Mouse (Mus musculus): ENCODE results near the gene Pdcd11. TPM values are rescaled to one million over a fixed set of nuclear protein-coding genes. Genes with fewer than 3 reads are reported as not detected.

Pdcd11 gene
- 2.6 TPM for polyA plus RNA-seq (2014; fragmentation: Illumina TruSeq; extraction: RNeasy Lipid Tissue Mini Kit (QIAGEN cat#74804); ENCODE audit: low replicate concordance)

DNA sequence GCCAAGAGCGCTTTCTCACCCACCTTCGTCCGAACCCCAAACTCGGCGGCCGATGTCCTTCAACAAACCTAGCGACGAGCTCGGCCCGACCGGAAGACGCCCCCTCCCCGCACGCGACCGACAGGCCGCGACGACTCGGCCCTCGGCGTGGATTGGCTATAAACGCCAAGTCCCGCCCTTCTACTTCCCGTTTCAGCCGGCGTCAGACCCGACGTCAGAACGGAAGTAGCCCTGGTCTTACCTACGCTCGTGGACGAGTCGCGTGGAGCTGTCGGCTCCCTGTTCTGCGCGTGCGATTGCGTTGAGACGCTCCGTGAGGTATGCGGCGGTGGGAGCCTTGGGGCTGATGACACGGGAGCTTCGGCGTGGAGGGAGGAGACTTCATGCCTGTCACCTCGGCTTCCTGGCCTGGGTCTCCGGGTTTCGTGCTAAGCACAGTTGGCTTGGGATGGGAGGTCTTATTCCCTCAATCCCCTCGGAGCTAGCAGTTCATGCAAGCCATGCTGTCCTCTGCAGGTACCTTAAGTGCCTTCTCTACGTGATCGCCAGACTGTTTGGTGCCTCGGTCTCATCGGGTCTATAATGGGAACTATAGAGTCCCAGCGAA lies at the start of gene Pdcd11, which contains the start of gene Usmg5:
TSS of gene Pdcd11 (plus strand) at position 219 of the 607 bp plus-strand sequence.
TSS of gene Usmg5 (minus strand) at position 98 of the 607 bp plus-strand sequence.

DNA sequence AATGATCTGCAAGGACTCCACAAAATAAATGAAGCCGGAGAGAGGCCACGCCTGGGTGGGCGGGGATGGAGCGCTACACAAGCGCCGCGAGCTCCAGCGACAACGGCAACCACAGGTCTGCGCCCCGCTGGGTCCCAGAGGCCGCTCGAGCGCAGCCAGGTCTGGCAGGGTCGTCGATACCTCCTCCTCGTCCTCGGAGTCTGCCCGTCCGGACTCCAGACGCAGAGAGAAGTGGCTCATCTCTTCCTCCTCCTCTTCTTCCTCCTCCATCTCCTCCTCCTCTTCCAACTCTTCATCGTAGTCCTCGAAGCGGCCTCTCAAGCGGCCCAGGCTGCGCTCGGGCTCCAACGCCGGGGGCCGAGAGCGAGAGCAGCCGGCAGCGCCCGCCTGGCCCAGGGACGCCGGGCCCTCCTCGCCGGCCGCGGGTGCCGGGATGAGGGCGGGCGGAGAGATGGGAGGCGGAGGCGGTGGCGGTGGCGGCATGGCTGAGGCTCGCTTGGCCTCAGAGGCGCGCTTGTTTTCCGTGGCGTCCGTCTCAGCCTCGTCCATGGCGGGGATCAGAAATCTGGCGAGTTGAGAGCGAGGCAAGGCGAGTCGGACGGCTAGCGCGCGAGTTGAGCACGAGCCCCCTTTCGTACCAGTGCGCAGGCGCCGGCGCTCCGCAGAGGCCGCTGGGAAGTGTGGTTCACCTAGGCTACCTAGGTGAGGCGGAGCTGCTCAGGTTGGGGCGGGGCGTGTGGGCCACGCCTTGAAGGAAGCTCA lies 40.1 kb upstream of the Pdcd11 start, which contains the start of gene Pcgf6:
TSS of gene Pcgf6 (minus strand) at position 636 of the 762 bp plus-strand sequence.

DNA sequence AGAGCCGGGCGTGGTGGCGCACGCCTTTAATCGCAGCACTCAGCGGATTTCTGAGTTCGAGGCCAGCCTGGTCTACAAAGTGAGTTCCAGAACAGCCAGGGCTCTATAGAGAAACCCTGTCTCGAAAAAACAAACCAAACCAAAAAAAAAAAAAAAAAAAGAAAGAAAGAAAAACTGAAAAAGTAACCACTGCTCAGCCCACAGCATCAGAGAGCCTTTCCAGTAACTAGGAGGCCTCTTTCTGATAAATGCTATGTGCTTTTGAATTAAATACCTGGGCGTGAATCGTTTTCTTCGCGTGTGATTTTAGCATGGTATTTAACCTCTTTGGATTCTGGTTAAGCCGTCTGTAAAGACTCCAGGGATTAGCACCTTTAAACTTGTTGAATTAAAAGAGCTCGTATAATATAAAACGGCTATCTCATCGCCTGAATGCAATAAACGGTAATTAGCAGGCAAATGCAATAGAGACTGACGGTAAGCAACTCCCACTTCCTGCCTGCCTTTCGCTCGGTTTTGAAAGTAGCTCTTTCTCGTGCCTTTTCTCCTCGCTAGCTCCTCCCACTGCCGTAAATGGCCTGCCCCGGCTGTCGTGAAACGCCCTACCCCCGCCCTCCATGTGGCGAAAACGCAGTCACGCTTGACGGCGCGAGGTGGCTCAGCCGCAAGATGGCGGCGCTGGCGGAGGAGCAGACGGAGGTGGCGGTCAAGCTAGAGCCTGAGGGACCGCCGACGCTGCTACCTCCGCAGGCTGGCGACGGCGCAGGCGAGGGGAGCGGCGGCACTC lies 23.3 kb upstream of the Pdcd11 start, which contains the start of gene Taf5:
TSS of gene Taf5 (plus strand) at position 651 of the 787 bp plus-strand sequence.

DNA sequence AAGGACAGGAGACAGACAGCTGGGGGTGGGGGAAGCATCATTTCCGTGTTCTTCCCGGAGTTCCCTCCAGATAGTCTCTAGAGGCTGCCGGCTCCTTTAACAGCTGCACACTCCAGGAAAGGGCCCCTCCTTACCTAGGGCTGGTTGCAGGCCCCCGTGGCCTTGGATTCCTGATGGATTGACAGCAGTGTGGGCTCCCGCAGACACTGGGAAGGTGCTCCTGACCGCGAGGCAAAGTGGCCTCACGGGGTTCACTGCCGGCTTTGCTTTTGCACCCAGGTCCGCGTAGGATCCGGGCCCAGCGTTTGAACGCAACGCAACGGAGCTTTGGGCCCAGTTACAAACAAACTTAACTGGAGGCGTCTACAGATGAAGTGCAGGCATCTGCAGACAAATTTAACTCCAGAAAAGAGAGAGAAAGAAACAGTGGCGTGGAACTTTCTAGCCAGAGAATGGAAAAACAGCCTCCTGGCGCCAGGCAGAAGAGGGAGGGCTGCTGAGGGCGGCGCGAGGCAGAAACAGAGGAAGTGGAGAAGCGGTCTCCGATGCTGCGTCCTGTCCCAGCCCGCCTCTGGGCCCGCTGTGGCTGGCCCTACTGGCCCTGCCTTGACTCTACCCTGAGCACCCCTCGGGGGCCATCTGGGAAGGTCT lies 47.3 kb downstream of the Pdcd11 start, which contains the start of gene Calhm2:
TSS of gene Calhm2 (minus strand) at position 524 of the 651 bp plus-strand sequence.

DNA sequence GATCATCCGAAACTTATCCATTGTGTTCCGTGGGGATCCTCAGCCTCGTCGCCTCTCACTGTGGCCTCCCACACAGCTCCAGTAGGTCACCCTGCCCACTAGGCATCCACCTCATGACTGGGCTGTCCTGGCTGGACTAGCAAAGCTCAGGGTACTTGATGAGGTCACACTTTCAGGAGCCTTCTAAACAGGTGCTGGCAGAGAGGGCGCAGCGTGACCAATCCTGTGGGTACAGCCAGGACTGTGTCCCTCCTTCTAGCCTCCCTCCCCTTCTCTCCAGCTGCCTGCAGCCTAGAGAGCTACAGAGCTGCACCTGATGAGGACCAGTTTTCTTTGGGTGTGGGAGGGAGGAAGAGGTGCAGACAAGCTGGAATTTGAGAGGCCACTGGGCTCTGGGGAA lies 53.6 kb downstream of the Pdcd11 start, which contains the start of gene Calhm1:
TSS of gene Calhm1 (minus strand) at position 101 of the 400 bp plus-strand sequence.

DNA sequence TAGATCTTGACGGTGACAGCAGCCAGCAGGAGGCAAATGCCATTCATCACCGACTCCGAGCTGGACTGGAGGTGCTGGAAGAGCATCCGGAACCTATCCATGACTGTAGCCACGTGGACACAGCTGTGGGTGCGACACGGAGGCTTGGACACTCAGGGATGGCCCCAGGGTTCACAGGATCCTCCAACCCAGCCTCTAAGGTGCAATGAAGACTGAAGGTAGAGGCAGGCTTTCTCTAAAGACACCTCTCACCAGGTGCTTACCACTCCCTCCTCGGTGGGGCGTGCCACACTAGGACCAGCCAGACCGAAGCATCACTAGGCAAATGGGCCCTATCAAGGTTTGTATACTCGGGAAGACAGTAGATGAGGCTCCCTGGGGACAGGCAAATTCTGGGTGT lies 67.1 kb downstream of the Pdcd11 start, which contains the start of gene Calhm3:
TSS of gene Calhm3 (minus strand) at position 101 of the 400 bp plus-strand sequence.

DNA sequence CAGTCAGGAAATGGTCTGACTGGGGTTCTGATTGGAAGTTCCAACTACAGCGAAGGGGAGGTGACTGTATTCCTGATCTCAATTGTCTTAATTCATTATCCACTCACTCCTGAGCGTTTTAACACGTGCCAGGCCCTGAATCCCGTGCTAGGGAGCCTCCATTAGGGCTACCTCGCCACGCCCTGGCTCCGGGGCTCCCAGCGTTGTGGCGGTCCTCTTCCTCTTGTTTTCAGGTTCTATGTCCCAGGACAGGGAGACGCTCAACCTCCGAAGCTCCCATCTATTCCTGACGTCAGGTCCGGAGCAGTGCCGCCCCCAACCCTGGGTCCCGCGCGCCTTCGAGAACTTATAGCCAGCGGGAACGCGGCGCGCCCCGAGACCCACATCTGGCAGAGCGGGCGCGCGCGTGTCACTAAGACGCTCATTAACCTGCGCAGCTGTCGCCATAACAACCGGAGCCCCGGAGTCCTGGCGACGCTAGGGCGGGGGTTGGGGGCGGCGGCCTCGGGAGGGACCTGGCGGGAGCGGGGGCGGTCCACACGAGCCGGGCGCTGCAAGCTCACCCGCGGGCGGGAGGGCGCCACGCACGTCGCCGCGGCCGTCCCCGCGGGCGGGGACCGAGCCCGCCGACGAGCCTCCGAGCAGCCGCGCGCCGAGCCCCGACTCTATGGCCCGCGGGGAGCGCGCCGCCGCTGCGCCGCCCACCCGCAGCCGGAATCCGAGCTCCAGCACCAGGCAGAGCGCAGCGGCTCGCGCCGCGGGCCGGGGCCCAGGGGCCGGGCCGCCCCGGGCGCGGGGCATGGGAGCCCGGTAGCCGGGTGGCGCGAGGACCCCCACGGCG lies 88.1 kb downstream of the Pdcd11 start, which contains the start of gene Neurl1a:
TSS of gene Neurl1a (plus strand) at position 390 of the 841 bp plus-strand sequence.

Other genes starting within 250 kb of the Pdcd11 start
- 0.71 TPM for gene Ina, start 76.1 kb upstream of the Pdcd11 start, polyA plus RNA-seq (2014; fragmentation: Illumina TruSeq; extraction: RNeasy Lipid Tissue Mini Kit (QIAGEN cat#74804); ENCODE audit: low replicate concordance)
- 44.0 TPM for gene Nt5c2, start 75.6 kb upstream of the Pdcd11 start, polyA plus RNA-seq (2014; fragmentation: Illumina TruSeq; extraction: RNeasy Lipid Tissue Mini Kit (QIAGEN cat#74804); ENCODE audit: low replicate concordance)
- 31.1 TPM for gene Pcgf6, start 39.9 kb upstream of the Pdcd11 start, polyA plus RNA-seq (2014; fragmentation: Illumina TruSeq; extraction: RNeasy Lipid Tissue Mini Kit (QIAGEN cat#74804); ENCODE audit: low replicate concordance)
- gene Taf5, start 23.0 kb upstream of the Pdcd11 start, polyA plus RNA-seq (2014; fragmentation: Illumina TruSeq; extraction: RNeasy Lipid Tissue Mini Kit (QIAGEN cat#74804); ENCODE audit: low replicate concordance) = 17.9 TPM
- gene Usmg5, start 121 bp upstream of the Pdcd11 start, polyA plus RNA-seq (2014; fragmentation: Illumina TruSeq; extraction: RNeasy Lipid Tissue Mini Kit (QIAGEN cat#74804); ENCODE audit: low replicate concordance) = 4,144 TPM
- 0.59 TPM for gene Calhm2, start 47.5 kb downstream of the Pdcd11 start, polyA plus RNA-seq (2014; fragmentation: Illumina TruSeq; extraction: RNeasy Lipid Tissue Mini Kit (QIAGEN cat#74804); ENCODE audit: low replicate concordance)
- gene Calhm1, start 53.5 kb downstream of the Pdcd11 start, polyA plus RNA-seq (2014; fragmentation: Illumina TruSeq; extraction: RNeasy Lipid Tissue Mini Kit (QIAGEN cat#74804); ENCODE audit: low replicate concordance) = not detected
- not detected for gene Calhm3, start 67.0 kb downstream of the Pdcd11 start, polyA plus RNA-seq (2014; fragmentation: Illumina TruSeq; extraction: RNeasy Lipid Tissue Mini Kit (QIAGEN cat#74804); ENCODE audit: low replicate concordance)
- not detected for gene Neurl1a, start 88.1 kb downstream of the Pdcd11 start, polyA plus RNA-seq (2014; fragmentation: Illumina TruSeq; extraction: RNeasy Lipid Tissue Mini Kit (QIAGEN cat#74804); ENCODE audit: low replicate concordance)

All from small intestine, adult 10 weeks (tissue).